Mouse (Mus musculus): ENCODE data around the gene Wdr81. TPM values are rescaled to one million over a fixed set of nuclear protein-coding genes. Genes with fewer than 3 reads are reported as not detected.
A peak's percentile ranks its signal among the peaks of the same experiment; 100 is the strongest.

Gene Wdr81
- total RNA-seq, 2 experiments from 2014 or later, result 20.0 to 20.7 TPM

GRCm38 (mm10) chr11:75409679-75410575 lies 44.6 kb downstream of the Wdr81 start:
- peak in 1 of 2 experiments; percentile 17 for DNase-seq (ENCODE audit: low spot score in 2 of 2)
- intact Hi-C loops (cut with DNase I), result loop anchor here (10.0 kb wide), 1 partner anchor 105 kb away; the partner anchor contains the start of genes Rilp and Scarf1

- intact Hi-C loops (cut with DNase I), result loop anchor here (10.0 kb wide), 1 partner anchor 108 kb away; the partner anchor contains the start of genes Rilp and Scarf1
- peak; percentile 35 to 41 for DNase-seq (ENCODE audit: low spot score in 2 of 2)
Measured at GRCm38 (mm10) chr11:75406865-75407264, 47.7 kb downstream of the Wdr81 start.

GRCm38 (mm10) chr11:75406104-75406503 lies 48.4 kb downstream of the Wdr81 start:
- DNase-seq (ENCODE audit: low spot score in 2 of 2), result no peak
- intact Hi-C loops (cut with DNase I), result loop anchor here (10.0 kb wide), 1 partner anchor 109 kb away; the partner anchor contains the start of genes Rilp and Scarf1

- DNase-seq (ENCODE audit: low spot score in 2 of 2), result no peak
- intact Hi-C loops (cut with DNase I), result loop anchor here (5.0 to 10.0 kb wide), 2 partner anchors 52 to 110 kb away; partner anchors contain the start of genes Rilp and Scarf1
Measured at GRCm38 (mm10) chr11:75404801-75405200, 49.7 kb downstream of the Wdr81 start.

GRCm38 (mm10) chr11:75403301-75404052 lies 51.0 kb downstream of the Wdr81 start:
- no peak for DNase-seq (ENCODE audit: low spot score in 2 of 2)
- intact Hi-C loops (cut with DNase I), result loop anchor here (5.0 to 10.0 kb wide), 2 partner anchors 54 to 111 kb away; partner anchors contain the start of genes Rilp and Scarf1

- DNase-seq (ENCODE audit: low spot score in 2 of 2), result peak; percentile 65 to 80
- intact Hi-C loops (cut with DNase I), result loop anchor here (5.0 to 10.0 kb wide), 2 partner anchors 55 to 113 kb away; partner anchors contain the start of genes Rilp and Scarf1
Measured at GRCm38 (mm10) chr11:75402271-75402690, 52.2 kb downstream of the Wdr81 start.

GRCm38 (mm10) chr11:75400099-75400498 lies 54.4 kb downstream of the Wdr81 start:
- DNase-seq (ENCODE audit: low spot score in 2 of 2), result peak; percentile 18 to 44
- intact Hi-C loops (cut with DNase I), result loop anchor here (5.0 to 10.0 kb wide), 2 partner anchors 57 to 115 kb away; partner anchors contain the start of genes Rilp and Scarf1

- DNase-seq (ENCODE audit: low spot score in 2 of 2), result peak; percentile 45
- intact Hi-C loops (cut with DNase I), result loop anchor here (5.0 to 10.0 kb wide), 2 partner anchors 105 to 217 kb away; no protein-coding TSS in a partner anchor
Measured at GRCm38 (mm10) chr11:75399411-75399841, 55.1 kb downstream of the Wdr81 start.

GRCm38 (mm10) chr11:75397452-75397851 lies 57.1 kb downstream of the Wdr81 start:
- intact Hi-C loops (cut with DNase I), result loop anchor here (5.0 to 10.0 kb wide), 2 partner anchors 103 to 215 kb away; no protein-coding TSS in a partner anchor
- no peak for DNase-seq (ENCODE audit: low spot score in 2 of 2)

- no peak for DNase-seq (ENCODE audit: low spot score in 2 of 2)
- intact Hi-C loops (cut with DNase I), result loop anchor here (5.0 to 10.0 kb wide), 2 partner anchors 101 to 213 kb away; no protein-coding TSS in a partner anchor
Measured at GRCm38 (mm10) chr11:75395611-75396010, 58.9 kb downstream of the Wdr81 start.

Small RNA genes lying within 50 kb of the gene (microRNA-seq; reads per million reads assigned to microRNA genes)
- gene Mir22, result 3,323 to 9,641 reads per million in 2 experiments

Other genes with a start within 250 kb of the Wdr81 start
- 10 to 100 TPM; 43.8 to 47.9 TPM for gene Rpa1, start 106.4 kb downstream of the Wdr81 start, total RNA-seq (2021)
- 10 to 100 TPM; 10.6 to 11.6 TPM for gene Smyd4, start 106.3 kb downstream of the Wdr81 start, total RNA-seq (2021)
- gene Serpinf1, start 32.0 kb downstream of the Wdr81 start, total RNA-seq (2021), result 10 to 100 TPM; 16.4 to 17.5 TPM
- gene Serpinf2, start 15.1 kb downstream of the Wdr81 start, total RNA-seq (2021), result not detected
- under 1 TPM; 0.33 to 0.95 TPM for gene Tlcd2, start 7.0 kb upstream of the Wdr81 start, total RNA-seq (2021)
- 100 to 1,000 TPM; 115 to 116 TPM for gene Prpf8, start 32.1 kb upstream of the Wdr81 start, total RNA-seq (2021)
- 1 to 10 TPM; 2.0 to 2.5 TPM for gene Rilp, start 55.4 kb upstream of the Wdr81 start, total RNA-seq (2021)
- gene Scarf1, start 58.8 kb upstream of the Wdr81 start, total RNA-seq (2021), result 1 to 10 TPM; 3.0 to 3.3 TPM
- gene Slc43a2, start 77.0 kb upstream of the Wdr81 start, total RNA-seq (2021), result 10 to 100 TPM; 53.0 to 61.5 TPM
- gene Pitpna, start 133.4 kb upstream of the Wdr81 start, total RNA-seq (2021), result 100 to 1,000 TPM; 336 to 338 TPM
- gene Inpp5k, start 176.3 kb upstream of the Wdr81 start, total RNA-seq (2021), result 10 to 100 TPM; 43.2 to 44.4 TPM
- gene Myo1c, start 195.8 kb upstream of the Wdr81 start, total RNA-seq (2021), result 10 to 100 TPM; 20.5 to 21.7 TPM
- gene Crk, start 224.5 kb upstream of the Wdr81 start, total RNA-seq (2021), result 100 to 1,000 TPM; 119 to 132 TPM

Measured in left cerebral cortex, postnatal 14 days (tissue).